8 mouse cellular contexts compared by ENCODE assay signal in the genomic region with DNA sequence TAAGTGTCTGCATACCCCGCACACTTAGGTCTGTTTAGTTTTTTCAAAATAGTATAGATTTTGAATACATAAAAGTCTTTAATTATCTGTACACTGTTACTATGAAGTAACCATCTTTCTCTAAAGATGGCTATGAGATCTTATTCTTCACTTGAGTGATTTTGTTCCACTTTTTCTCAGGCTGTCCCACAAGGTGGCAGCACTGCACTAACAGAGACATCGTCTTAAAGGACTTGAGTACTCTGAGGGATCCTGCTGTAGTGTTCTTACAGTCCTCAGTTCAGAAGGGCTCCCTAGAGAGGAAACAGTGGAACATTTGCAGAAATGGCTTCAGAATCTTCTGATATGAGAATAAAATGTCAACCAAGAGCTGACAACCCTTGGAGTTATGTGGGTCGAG. TPM values are rescaled to one million over a fixed set of nuclear protein-coding genes. Genes with fewer than 3 reads are reported as not detected.
DNase-seq lines count a peak whose midpoint lies in the region; ATAC-seq lines count a peak whose summit lies in the region.

No protein-coding gene starts in this region.

- WGBS in kidney, embryonic 15.5 days: 59% methylated on average over 3 of the region's 3 CpGs

- DNase-seq in kidney, adult 11 months: peak; percentile 31
- peak; percentile 67 for DNase-seq in MN1 (ENCODE audit: low spot score)
- DNase-seq in c-Kit-negative CD71-positive TER-119-positive erythroid progenitor cells, embryonic 14.5 days (ENCODE audit: low read depth, low spot score): peak; percentile 28
- peak; percentile 52 to 53 for DNase-seq in frontal cortex, postnatal 25 days (ENCODE audit: low spot score in 2 of 2)
- DNase-seq in left cerebral cortex, postnatal 4 days: peak; percentile 60
- peak; percentile 67 to 84 for DNase-seq in right cerebral cortex, postnatal 10 days (ENCODE audit: low spot score in 2 of 2)

- H3K4me3 ChIP-seq in kidney, embryonic 15.5 days (replicated peaks): no peak overlapping the region

- no peak overlapping the region for H3K27ac ChIP-seq in kidney, embryonic 15.5 days

- ATAC-seq in kidney, embryonic 15.5 days (replicated peaks; ENCODE audit: low FRiP score): no peak
- no peak for ATAC-seq in erythroid progenitor cell, adult 5-6 weeks (replicated peaks; ENCODE audit: low FRiP score, poor library complexity, severe bottlenecking)

- no peaks in the 10 kb centered on the region for H3K4me1 ChIP-seq in kidney, embryonic 15.5 days

- H3K27me3 ChIP-seq in kidney, embryonic 15.5 days: no peaks in the 10 kb centered on the region

- no peaks in the 10 kb centered on the region for H3K9me3 ChIP-seq in kidney, embryonic 15.5 days (replicated peaks)

- H3K36me3 ChIP-seq in kidney, embryonic 15.5 days: peaks cover 81% of the 10 kb centered on the region

- intact Hi-C loops in left cerebral cortex, postnatal 4 days (cut with DNase I): loop anchor here (10.0 kb wide), 1 partner anchor 97 kb away; a partner anchor contains a TSS

- no peak overlapping the region for H3K9ac ChIP-seq in kidney, embryonic 15.5 days

- H3K4me2 ChIP-seq in kidney, embryonic 15.5 days: no peak overlapping the region

RNA-seq across cellular contexts. Expression of a gene that starts 25.0 kb away (rescaled TPM):
- 11.7 and 13.2 TPM in 2 replicates for polyA plus RNA-seq in kidney, embryonic 15.5 days (2015; fragmentation: Nextera tagmentation; extraction: Ambion mirVana)
- total RNA-seq in left cerebral cortex, postnatal 4 days (2021): 10 to 100 TPM; 12.1 to 17.5 TPM
- 1.1 and 2.5 TPM in 2 replicates for total RNA-seq in erythroid progenitor cell, adult 5-6 weeks (2015; ENCODE audit: low replicate concordance)
- total RNA-seq in erythroid progenitor cell, adult 5-6 weeks (2017; ENCODE audit: low replicate concordance): 2.2 TPM in 1 of 2 replicates, not detected in the other

RNA-seq across cellular contexts. Expression of a gene that starts 28.6 kb away (rescaled TPM):
- polyA plus RNA-seq in kidney, embryonic 15.5 days (2015; fragmentation: Nextera tagmentation; extraction: Ambion mirVana): 62.5 and 65.2 TPM in 2 replicates
- total RNA-seq in left cerebral cortex, postnatal 4 days (2021): 100 to 1,000 TPM; 283 to 311 TPM
- 42.3 and 43.6 TPM in 2 replicates for total RNA-seq in erythroid progenitor cell, adult 5-6 weeks (2015; ENCODE audit: low replicate concordance)
- 49.8 and 49.9 TPM in 2 replicates for total RNA-seq in erythroid progenitor cell, adult 5-6 weeks (2017; ENCODE audit: low replicate concordance)

RNA-seq across cellular contexts. Expression of a gene that starts 40.9 kb away (rescaled TPM):
- 0.30 and 0.66 TPM in 2 replicates for polyA plus RNA-seq in kidney, embryonic 15.5 days (2015; fragmentation: Nextera tagmentation; extraction: Ambion mirVana)
- total RNA-seq in left cerebral cortex, postnatal 4 days (2021): not detected
- total RNA-seq in erythroid progenitor cell, adult 5-6 weeks (2015; ENCODE audit: low replicate concordance): 86.4 and 88.3 TPM in 2 replicates
- total RNA-seq in erythroid progenitor cell, adult 5-6 weeks (2017; ENCODE audit: low replicate concordance): 93.6 and 106 TPM in 2 replicates

Comparison
In these comparisons a context has a peak if more than half of its experiments do, and no peak if none do; other contexts are left out.
1. RNA of a gene that starts 28.6 kb away (total RNA-seq): 283 to 311 TPM in left cerebral cortex, postnatal 4 days; 42.3 to 49.9 TPM in erythroid progenitor cell, adult 5-6 weeks; every median in the first group is over 4 times any median in the second.
2. RNA of a gene that starts 40.9 kb away (total RNA-seq): 86.4 to 106 TPM in erythroid progenitor cell, adult 5-6 weeks; not detected in left cerebral cortex, postnatal 4 days; every median in the first group is over 10 times any median in the second.
3. Peak in every context shown above with its lines, with median percentiles within 50 percentile points of each other: DNase-seq.